In genomic region chr6:143079126-143079525, GRCm38 (mm10) we compare ENCODE assay signal across 31 mouse cellular contexts. TPM values are rescaled to one million over a fixed set of nuclear protein-coding genes. Genes with fewer than 3 reads are reported as not detected.
DNase-seq lines count a peak whose midpoint lies in the region; ATAC-seq and TF ChIP-seq lines count a peak whose summit lies in the region.
"Had no signal": no experiment of that assay in that cellular context is flagged by ENCODE, and none has a peak within 500 bp of the region (broad histone marks: within the 10 kb centered on the region; RNA-seq: fewer than 3 reads in every experiment).

No protein-coding gene starts in this region.

- DNase-seq in embryonic facial prominence, embryonic 10.5 days (ENCODE audit: low spot score) = no peak
- DNase-seq in lung, postnatal 25 days (ENCODE audit: low spot score) = peak; percentile 11
- no peak for DNase-seq in lung, adult 2 months
- DNase-seq: adrenal gland, adult 2 months; adrenal gland, postnatal 36 days; cerebellum, adult 18-20 months; cerebellum, postnatal 10 days; gastrocnemius, adult 2 months; heart, postnatal 10 days; kidney, adult 9 months; kidney, postnatal 25 days; liver, embryonic 13.5 days; lung, adult 18-20 months; lung, postnatal 14 days; thymus, adult 2 months; thymus, postnatal 4 days had no signal

- no peak overlapping the region for H3K9ac ChIP-seq in embryonic facial prominence, embryonic 13.5 days
- H3K9ac ChIP-seq in intestine, embryonic 16.5 days (ENCODE audit: low read depth, low read length) = no peak overlapping the region
- H3K9ac ChIP-seq in forebrain, embryonic 13.5 days = no peak overlapping the region
- H3K9ac ChIP-seq: heart, embryonic 13.5 days; hindbrain, embryonic 14.5 days; limb, embryonic 15.5 days; liver, embryonic 13.5 days; neural tube, embryonic 13.5 days had no signal

- H3K9me3 ChIP-seq in embryonic facial prominence, embryonic 13.5 days = no peaks in the 10 kb centered on the region
- H3K9me3 ChIP-seq in embryonic facial prominence, embryonic 10.5 days = no peaks in the 10 kb centered on the region
- H3K9me3 ChIP-seq in intestine, embryonic 16.5 days (ENCODE audit: control insufficient read depth, low read length) = no peaks in the 10 kb centered on the region
- no peaks in the 10 kb centered on the region for H3K9me3 ChIP-seq in forebrain, embryonic 13.5 days (replicated peaks)
- H3K9me3 ChIP-seq: forebrain, embryonic 10.5 days; heart, embryonic 13.5 days; limb, embryonic 10.5 days; limb, embryonic 15.5 days; liver, embryonic 13.5 days; neural tube, embryonic 13.5 days had no signal

- H3K27me3 ChIP-seq in embryonic facial prominence, embryonic 13.5 days = no peaks in the 10 kb centered on the region
- H3K27me3 ChIP-seq in embryonic facial prominence, embryonic 10.5 days (replicated peaks; ENCODE audit: low read depth, poor library complexity, severe bottlenecking) = no peaks in the 10 kb centered on the region
- H3K27me3 ChIP-seq in intestine, embryonic 16.5 days (replicated peaks; ENCODE audit: control insufficient read depth, insufficient read depth, low read length) = no peaks in the 10 kb centered on the region
- no peaks in the 10 kb centered on the region for H3K27me3 ChIP-seq in forebrain, embryonic 13.5 days
- H3K27me3 ChIP-seq: heart, embryonic 13.5 days; limb, embryonic 15.5 days; liver, embryonic 13.5 days; neural tube, embryonic 13.5 days had no signal

- no peak overlapping the region for H3K4me3 ChIP-seq in embryonic facial prominence, embryonic 13.5 days
- H3K4me3 ChIP-seq in embryonic facial prominence, embryonic 10.5 days = no peak overlapping the region
- no peak overlapping the region for H3K4me3 ChIP-seq in lung, adult 2 months (replicated peaks; ENCODE audit: extremely low read depth, low read depth, low read length)
- H3K4me3 ChIP-seq in intestine, embryonic 16.5 days (ENCODE audit: low read length) = no peak overlapping the region
- H3K4me3 ChIP-seq in forebrain, embryonic 13.5 days = no peak overlapping the region
- H3K4me3 ChIP-seq: forebrain, embryonic 10.5 days; gastrocnemius, adult 2 months; heart, embryonic 13.5 days; limb, embryonic 10.5 days; limb, embryonic 15.5 days; liver, embryonic 13.5 days; myocyte; neural tube, embryonic 13.5 days had no signal

- H3K36me3 ChIP-seq in embryonic facial prominence, embryonic 13.5 days = peaks cover 73% of the 10 kb centered on the region
- peaks cover 67% of the 10 kb centered on the region for H3K36me3 ChIP-seq in embryonic facial prominence, embryonic 10.5 days (replicated peaks)
- peaks cover 7% of the 10 kb centered on the region; the same call in 1 of the 2 replicates for H3K36me3 ChIP-seq in intestine, embryonic 16.5 days (ENCODE audit: control insufficient read depth, insufficient read depth, low read length)
- peaks cover 79% of the 10 kb centered on the region for H3K36me3 ChIP-seq in forebrain, embryonic 13.5 days (ENCODE audit: poor library complexity, severe bottlenecking)

- ATAC-seq in embryonic facial prominence, embryonic 13.5 days (ENCODE audit: insufficient number of reproducible peaks, insufficient read depth, low FRiP score, low TSS enrichment, low read depth) = no peak
- peak; percentile 60 for ATAC-seq in activated CD4-positive, CD25-positive, alpha-beta regulatory T cell, adult 4 months
- ATAC-seq in inflammation-experienced regulatory T-cells, adult 6 months = peak; percentile 62
- ATAC-seq in intestine, embryonic 16.5 days = no peak
- no peak for ATAC-seq in forebrain, embryonic 13.5 days
- ATAC-seq: forebrain, embryonic 16.5 days; midbrain, embryonic 16.5 days had no signal

- TF ChIP-seq POLR2A in lung, adult 2 months (IDR thresholded peaks at IDR 0.05; ENCODE audit: borderline replicate concordance, extremely low read depth, low read depth, low read length) = no peak

- TF ChIP-seq CTCF in lung, adult 2 months (IDR thresholded peaks at IDR 0.05; ENCODE audit: insufficient read depth, low read length) = no peak

- H3K4me1 ChIP-seq in embryonic facial prominence, embryonic 13.5 days = no peaks in the 10 kb centered on the region
- no peaks in the 10 kb centered on the region for H3K4me1 ChIP-seq in embryonic facial prominence, embryonic 10.5 days
- peaks cover 6% of the 10 kb centered on the region for H3K4me1 ChIP-seq in lung, adult 2 months (ENCODE audit: control insufficient read depth, insufficient read depth, low read length)
- H3K4me1 ChIP-seq in intestine, embryonic 16.5 days (ENCODE audit: control insufficient read depth, insufficient read depth, low read length) = no peaks in the 10 kb centered on the region
- no peaks in the 10 kb centered on the region for H3K4me1 ChIP-seq in forebrain, embryonic 13.5 days
- H3K4me1 ChIP-seq: forebrain, embryonic 10.5 days; limb, embryonic 10.5 days; limb, embryonic 15.5 days; liver, embryonic 13.5 days; neural tube, embryonic 13.5 days had no signal

- H3K27ac ChIP-seq in embryonic facial prominence, embryonic 13.5 days = 0 out of 2 replicates have a peak overlapping the region, but pooled peaks have one; percentile 1
- H3K27ac ChIP-seq in embryonic facial prominence, embryonic 10.5 days (replicated peaks) = no peak overlapping the region
- no peak overlapping the region for H3K27ac ChIP-seq in intestine, embryonic 16.5 days (ENCODE audit: low read length)
- no peak overlapping the region for H3K27ac ChIP-seq in forebrain, embryonic 13.5 days
- H3K27ac ChIP-seq: forebrain, embryonic 10.5 days; gastrocnemius, adult 2 months; heart, embryonic 13.5 days; hindbrain, embryonic 14.5 days; limb, embryonic 10.5 days; limb, embryonic 15.5 days; liver, embryonic 13.5 days; neural tube, embryonic 13.5 days had no signal

- 63% methylated on average over 4 of the region's 4 CpGs for WGBS in embryonic facial prominence, embryonic 13.5 days
- WGBS in embryonic facial prominence, embryonic 10.5 days = 79% methylated on average over 4 of the region's 4 CpGs
- 64% methylated on average over 4 of the region's 4 CpGs for WGBS in lung, adult 2 months
- 71% methylated on average over 4 of the region's 4 CpGs for WGBS in intestine, embryonic 16.5 days
- 81% methylated on average over 4 of the region's 4 CpGs for WGBS in forebrain, embryonic 13.5 days

- no peak overlapping the region for H3K4me2 ChIP-seq in embryonic facial prominence, embryonic 13.5 days
- H3K4me2 ChIP-seq in intestine, embryonic 16.5 days (ENCODE audit: low read depth, low read length) = no peak overlapping the region
- no peak overlapping the region for H3K4me2 ChIP-seq in forebrain, embryonic 13.5 days
- H3K4me2 ChIP-seq: heart, embryonic 13.5 days; hindbrain, embryonic 14.5 days; limb, embryonic 15.5 days; liver, embryonic 13.5 days; midbrain, embryonic 11.5 days; neural tube, embryonic 13.5 days had no signal

RNA-seq across cellular contexts. Expression of gene C2cd5, which starts 20.8 kb away (rescaled TPM):
- polyA plus RNA-seq in embryonic facial prominence, embryonic 13.5 days (2015; fragmentation: Nextera tagmentation; extraction: Ambion mirVana) = 35.7 and 38.2 TPM in 2 replicates
- polyA plus RNA-seq in embryonic facial prominence, embryonic 10.5 days (2016; fragmentation: Nextera tagmentation; extraction: Ambion mirVana) = 31.3 and 34.9 TPM in 2 replicates
- 10.1 and 16.7 TPM in 2 replicates for polyA plus RNA-seq in lung, adult 2 months (2012; rRNA removed)
- 10 to 100 TPM; 53.0 to 58.6 TPM for polyA plus RNA-seq in activated CD4-positive, CD25-positive, alpha-beta regulatory T cell, adult 4 months (2017; shearing (Covaris generic))
- polyA plus RNA-seq in inflammation-experienced regulatory T-cells, adult 6 months (2017; shearing (Covaris generic)) = 10 to 100 TPM; 50.1 to 82.6 (median 80.9) TPM
- polyA plus RNA-seq in intestine, embryonic 16.5 days (2015; fragmentation: Nextera tagmentation; extraction: Ambion mirVana) = 19.8 and 20.1 TPM in 2 replicates
- 37.1 and 40.0 TPM in 2 replicates for polyA plus RNA-seq in forebrain, embryonic 13.5 days (2015; fragmentation: Nextera tagmentation; extraction: Ambion mirVana)

Comparison
In these comparisons a context has a peak if more than half of its experiments do, and no peak if none do; other contexts are left out.
1. ATAC-seq: peak in activated CD4-positive, CD25-positive, alpha-beta regulatory T cell, adult 4 months (single experiment) and inflammation-experienced regulatory T-cells, adult 6 months (single experiment); none in embryonic facial prominence, embryonic 13.5 days (single experiment), intestine, embryonic 16.5 days (single experiment) and forebrain, embryonic 13.5 days (single experiment).